In genomic region chr13:51041121-51041520, GRCm38 (mm10) we compare ENCODE assay signal across 16 mouse cellular contexts.
"Had no signal": no experiment of that assay in that cellular context is flagged by ENCODE, and none has a peak within 500 bp of the region (broad histone marks: within the 10 kb centered on the region; RNA-seq: fewer than 3 reads in every experiment).

No protein-coding gene starts in this region.

- H3K9ac ChIP-seq: limb, embryonic 15.5 days; liver, embryonic 12.5 days; lung, embryonic 14.5 days; neural tube, embryonic 15.5 days had no signal

- H3K36me3 ChIP-seq: limb, embryonic 15.5 days; liver, embryonic 12.5 days; midbrain, embryonic 10.5 days; neural tube, embryonic 15.5 days had no signal

- ATAC-seq: liver, embryonic 12.5 days had no signal

- H3K27ac ChIP-seq: limb, embryonic 15.5 days; liver, embryonic 12.5 days; midbrain, embryonic 10.5 days; neural tube, embryonic 15.5 days had no signal

- H3K4me1 ChIP-seq: liver, embryonic 12.5 days; midbrain, embryonic 10.5 days; neural tube, embryonic 15.5 days had no signal

- H3K4me2 ChIP-seq: limb, embryonic 15.5 days; liver, embryonic 12.5 days; lung, embryonic 14.5 days; neural tube, embryonic 15.5 days had no signal

- H3K4me3 ChIP-seq: limb, embryonic 15.5 days; liver, embryonic 12.5 days; midbrain, embryonic 10.5 days; myocyte; neural tube, embryonic 15.5 days had no signal

- H3K27me3 ChIP-seq: limb, embryonic 15.5 days; liver, embryonic 12.5 days; neural tube, embryonic 15.5 days had no signal

- DNase-seq: kidney, adult 8-10 months; kidney, postnatal 36 days; left cerebral cortex, postnatal 4 days; lung, embryonic 14.5 days; lung, postnatal 10 days; lung, postnatal 4 days; midbrain, embryonic 14.5 days; right cerebral cortex, adult 18-20 months; right cerebral cortex, postnatal 25 days; thymus, adult 2 months; thymus, postnatal 25 days had no signal
